Mouse (Mus musculus) megakaryocyte-erythroid progenitor cell, adult 5-6 weeks (primary cell): ENCODE measurements around the gene Irak1. TPM values are rescaled to one million over a fixed set of nuclear protein-coding genes. Genes with fewer than 3 reads are reported as not detected.

Experiments used
- ATAC-seq: replicated peaks from 2 replicates; pipeline ENCODE4 v1.8.0; 2016; ENCODE audit warnings: mild to moderate bottlenecking, inconsistent platforms; ENCODE audit not compliant: severe bottlenecking, poor library complexity, low FRiP score, low TSS enrichment
- total RNA-seq, 2 experiments: library from RNA; stranded (forward) in 1 of 2; stranded (reverse) in 1 of 2; fragments of 200-1000, 215-1000 nt in 1 of 2; fragments of >200 nt in 1 of 2; fragmentation: Nextera tagmentation in 1 of 2; gene quantifications; 2 replicates each; pipeline ENCODE4 v1.2.3; 2014 to 2017

Irak1 gene
- 74.9 and 81.2 TPM in 2 replicates for total RNA-seq (2014; fragmentation: Nextera tagmentation)
- 43.2 and 48.7 TPM in 2 replicates for total RNA-seq (2017)

DNA sequence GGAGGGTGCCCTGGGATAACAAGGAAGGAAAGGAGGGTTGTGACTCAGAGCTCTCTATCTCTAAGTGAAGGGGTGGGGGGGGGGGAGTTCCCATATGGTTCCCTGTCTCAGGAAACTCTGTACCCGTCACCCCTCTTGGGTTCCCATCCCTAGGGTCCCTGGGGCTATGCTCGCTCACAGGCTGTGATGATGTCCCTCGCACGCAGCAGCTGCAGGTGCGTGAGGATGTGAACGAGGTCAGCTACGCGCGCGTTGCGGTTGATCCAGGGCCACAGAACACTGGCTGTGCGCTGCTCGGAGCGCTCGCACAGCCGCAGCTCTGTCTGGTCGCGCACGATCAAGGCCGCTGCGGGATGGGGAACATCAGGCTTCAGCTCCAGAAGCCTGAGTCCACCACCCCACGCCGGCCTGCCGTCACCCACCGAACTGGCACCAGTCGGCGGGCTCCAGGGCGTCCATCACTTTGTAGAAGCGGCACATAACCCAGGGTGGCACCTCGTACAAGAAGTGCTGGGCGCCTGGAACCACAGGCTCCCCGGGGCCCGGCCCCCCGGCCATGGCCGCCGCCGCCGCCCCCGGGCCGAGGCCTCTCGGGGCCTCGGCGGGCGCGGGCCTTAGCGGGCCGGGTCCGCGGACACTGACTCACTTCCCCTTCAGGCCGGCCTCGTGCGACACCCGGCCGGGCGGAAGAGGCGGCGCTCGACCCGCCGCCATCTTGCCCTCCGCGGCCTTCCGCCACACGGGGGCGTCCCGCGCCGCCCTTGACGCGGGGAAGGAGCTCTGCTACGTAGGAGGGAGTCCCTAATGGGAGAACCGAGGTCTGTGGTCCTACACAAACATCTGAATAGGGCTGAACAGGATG, at the start of gene Irak1:
TSS of gene Irak1 (minus strand) at position 731 of the 862 bp plus-strand sequence.
- peak; percentile 86 for ATAC-seq

DNA sequence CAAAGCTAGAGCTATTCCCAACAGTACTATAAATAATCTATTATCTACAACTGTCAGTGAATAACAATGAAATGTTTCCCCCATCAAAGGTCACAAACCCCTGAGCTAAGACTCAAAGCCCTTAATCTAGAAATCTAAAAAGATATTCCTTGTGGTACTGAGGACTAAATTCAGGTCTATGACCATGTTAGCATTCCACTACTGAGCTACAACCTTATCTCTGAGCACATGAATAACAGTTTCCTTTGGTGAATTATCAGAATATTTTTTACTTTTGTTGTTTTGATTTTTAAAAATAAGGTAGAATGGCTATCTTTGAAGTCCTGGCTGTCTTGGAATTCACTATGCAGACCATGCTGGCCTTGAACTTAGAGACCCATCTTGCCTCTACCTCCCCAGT, 47.1 kb upstream of the Irak1 start:
- no peak for ATAC-seq

DNA sequence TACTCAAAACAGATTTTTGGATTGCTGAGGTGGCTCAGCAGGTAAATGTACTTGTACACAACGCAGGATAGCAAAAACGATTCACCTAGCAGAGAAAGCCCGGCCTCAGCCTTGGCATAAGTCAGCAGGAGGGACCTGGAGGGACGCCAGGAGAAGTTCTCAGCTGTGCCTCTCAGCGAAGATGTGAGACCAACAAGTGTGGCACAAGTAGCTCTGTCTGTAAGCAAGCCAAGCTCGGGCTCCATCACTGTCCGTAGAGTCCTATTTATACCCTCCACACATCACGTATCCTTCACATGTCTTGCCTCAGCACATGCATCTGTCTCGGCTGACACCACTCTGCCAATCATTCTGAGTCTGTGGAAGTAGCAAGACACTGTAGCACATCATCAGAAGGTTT, 44.2 kb upstream of the Irak1 start:
- ATAC-seq = no peak

DNA sequence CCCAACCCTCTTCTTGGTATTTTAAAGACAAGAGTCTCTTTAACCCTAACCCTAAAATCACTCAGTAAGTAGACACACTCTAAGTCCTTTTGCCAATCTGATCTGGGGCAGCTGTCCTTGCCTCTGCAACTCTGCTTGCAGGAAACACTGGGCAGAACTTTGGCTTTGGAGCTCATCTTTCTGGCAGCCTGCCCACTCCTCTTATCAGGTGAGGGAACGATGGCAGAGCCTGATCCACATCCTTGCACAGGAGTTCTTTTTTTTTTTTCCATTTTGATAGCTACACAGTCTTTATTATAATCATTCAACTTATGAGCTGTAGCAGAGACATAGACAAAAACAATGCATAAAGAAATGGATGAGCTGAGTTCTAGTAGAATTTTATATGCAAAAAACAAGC, 21.4 kb upstream of the Irak1 start:
- ATAC-seq = peak; percentile 37; the same call in 1 of the 2 replicates

DNA sequence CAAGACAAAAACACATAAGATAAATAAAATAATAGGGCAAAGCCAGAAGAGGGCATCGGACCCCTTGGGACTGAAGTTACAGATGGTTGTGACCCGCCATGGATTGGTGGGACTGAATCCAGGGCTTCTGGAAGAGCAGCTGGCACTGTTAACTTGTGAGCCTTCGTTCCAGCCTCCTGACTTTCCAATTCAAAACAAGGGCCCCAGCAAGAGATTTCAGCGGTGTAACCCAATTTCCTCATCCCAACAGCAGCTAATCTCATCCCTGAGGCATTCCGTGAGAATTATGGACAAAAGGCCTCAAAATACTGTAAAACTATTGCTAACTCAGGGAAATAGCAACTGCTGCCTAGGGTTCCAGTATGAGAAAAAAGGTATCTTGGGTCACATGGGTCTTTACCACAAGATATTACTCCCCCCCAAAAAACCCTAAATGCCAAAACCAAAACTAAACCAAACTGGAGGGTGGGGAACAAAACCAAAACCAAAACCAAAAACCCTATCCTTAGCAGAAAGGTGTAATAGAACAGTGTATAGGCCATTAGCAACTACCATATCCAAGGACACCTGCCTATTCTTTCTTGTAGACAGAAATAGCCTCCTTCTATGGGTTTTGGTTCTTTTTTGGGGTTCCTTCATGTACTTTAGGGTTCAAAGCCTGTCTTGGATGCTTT, 14.1 kb upstream of the Irak1 start:
- no peak for ATAC-seq

DNA sequence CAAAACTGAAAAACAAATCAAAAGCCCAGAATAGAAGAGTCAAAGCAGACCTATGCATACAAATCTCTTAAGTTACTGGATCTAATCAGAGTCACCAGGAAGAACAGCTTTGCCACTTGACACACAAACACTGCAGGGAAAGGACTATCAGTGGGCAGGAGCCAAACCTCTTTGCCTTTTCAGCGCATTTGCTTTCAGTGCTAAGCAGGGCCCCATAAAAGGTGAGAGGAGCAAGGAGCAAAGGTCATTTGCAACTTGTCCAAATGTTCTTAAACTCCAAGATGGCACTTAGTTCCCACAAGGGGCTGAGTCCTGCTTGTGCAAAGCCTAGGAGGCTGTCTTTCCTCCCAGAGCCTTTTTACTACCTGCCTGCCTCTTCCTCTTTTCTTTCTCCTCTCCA, 6.3 kb upstream of the Irak1 start:
- ATAC-seq = no peak

DNA sequence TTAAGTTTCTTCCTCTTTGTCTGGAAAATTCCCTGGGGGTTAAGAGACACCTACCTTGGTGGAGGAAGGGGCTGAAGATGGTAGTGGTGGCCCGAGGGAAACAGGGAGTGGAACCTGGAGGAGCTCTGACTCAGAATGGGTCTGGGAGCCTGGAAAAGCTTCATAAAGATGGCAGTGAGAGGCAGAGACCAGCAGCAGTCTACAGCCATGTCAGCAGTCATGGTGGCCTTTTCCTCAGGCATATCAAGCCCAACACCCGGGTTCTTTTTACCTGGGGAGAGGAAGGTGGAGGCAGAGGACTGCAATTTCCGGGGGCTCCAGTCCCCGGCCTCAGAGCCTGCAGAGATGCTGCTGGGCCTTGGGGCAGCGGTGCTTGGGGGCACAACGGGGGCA, 927 bp downstream of the Irak1 start:
- 0 out of 2 replicates have a peak, but pooled peaks have one; percentile 5 for ATAC-seq

DNA sequence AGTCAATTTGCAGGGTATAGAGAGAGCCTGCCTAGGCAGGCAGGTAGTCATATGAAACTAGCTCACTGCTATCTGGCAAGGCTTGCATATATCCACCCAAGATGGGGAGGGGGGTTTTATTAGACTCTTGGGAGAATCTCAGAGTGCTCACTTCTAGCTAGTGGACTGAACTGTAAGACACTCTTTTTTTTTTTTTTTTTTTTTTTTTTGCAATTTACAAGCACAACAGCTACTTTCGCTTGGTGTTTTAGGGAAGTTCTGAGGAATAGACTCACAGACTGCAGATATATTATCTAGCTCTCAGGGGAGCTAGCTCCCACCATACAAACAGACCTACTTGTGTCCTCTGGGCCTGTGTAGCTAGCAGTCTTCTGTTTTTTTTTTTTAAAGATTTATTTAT, 9.1 kb downstream of the Irak1 start:
- no peak for ATAC-seq

DNA sequence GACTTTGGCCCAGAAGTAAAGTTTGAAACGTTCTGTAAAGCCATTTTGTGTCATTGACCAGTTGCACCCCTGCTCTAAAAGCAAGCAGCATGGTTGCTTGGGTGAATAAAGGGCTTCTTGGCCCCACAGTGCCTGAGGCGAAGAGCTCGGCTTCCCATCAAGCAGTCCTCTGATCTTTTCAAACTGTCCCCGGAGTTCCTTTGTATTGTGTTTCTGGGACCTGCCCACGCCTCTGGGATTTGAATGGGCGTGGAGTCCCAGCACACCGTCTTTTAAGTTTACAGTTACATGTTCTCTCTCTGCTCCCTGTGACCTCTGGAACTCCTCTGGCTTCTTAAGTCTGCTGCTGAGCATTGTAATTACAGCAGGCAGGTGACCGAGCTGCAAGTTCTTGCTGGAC, 15.7 kb downstream of the Irak1 start:
- ATAC-seq = no peak

DNA sequence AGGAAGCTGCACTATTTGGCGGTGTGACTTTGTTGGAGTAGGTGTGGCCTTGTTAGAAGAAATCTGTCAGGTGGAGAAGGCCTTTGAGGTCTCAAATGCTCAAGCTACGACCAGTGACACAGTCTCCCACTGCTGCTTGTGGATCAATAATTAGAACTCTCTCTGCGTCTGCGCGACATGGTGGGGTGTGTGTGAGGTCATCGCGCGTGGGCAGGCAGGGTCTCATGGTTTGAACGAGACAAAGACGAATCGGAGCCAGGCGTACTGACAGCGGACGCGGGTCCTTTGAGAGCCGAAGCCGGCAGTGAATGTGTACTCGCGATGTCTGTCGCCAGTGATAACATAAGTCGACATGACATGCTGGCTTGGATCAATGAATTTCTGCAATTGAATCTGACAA, 17.3 kb downstream of the Irak1 start:
- no peak for ATAC-seq

DNA sequence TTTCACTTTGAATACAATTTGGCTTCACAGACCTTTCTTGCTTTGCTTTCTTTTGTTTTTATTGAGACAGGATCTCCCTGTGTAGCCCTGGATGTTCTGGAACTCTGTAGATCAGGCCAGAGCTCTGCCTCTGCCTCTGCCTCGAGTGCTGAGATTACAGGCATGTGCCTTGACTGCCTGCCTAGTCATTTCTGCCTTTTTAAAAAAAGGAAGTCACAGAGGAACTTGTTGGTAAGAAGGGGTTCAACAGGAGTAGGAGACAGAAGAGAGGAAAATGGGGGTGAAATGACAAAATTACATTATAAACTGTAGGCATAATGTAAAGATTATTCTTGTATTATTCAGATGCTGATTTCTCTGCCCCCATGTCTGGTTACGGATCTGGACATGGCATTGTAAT, 20.1 kb downstream of the Irak1 start:
- ATAC-seq = no peak

DNA sequence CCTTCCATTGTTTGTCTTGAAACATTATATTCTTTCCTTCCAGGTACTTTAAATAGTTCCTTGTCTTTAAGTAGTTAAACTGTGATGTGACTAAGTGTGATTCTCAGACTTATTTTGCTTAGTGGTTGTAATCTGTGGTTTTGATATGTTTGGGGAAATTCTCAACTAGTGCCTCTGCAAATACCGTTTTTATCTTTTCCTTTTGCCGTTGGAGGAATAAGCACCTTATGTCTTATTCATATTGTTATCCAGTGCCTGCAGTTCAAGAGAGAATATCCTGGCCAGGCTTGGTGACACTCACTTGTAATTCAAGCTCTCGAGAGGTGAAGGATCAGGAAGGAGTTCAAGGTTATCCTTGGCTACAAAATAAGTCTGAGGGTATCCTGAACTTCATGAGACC, 22.7 kb downstream of the Irak1 start:
- ATAC-seq = no peak

DNA sequence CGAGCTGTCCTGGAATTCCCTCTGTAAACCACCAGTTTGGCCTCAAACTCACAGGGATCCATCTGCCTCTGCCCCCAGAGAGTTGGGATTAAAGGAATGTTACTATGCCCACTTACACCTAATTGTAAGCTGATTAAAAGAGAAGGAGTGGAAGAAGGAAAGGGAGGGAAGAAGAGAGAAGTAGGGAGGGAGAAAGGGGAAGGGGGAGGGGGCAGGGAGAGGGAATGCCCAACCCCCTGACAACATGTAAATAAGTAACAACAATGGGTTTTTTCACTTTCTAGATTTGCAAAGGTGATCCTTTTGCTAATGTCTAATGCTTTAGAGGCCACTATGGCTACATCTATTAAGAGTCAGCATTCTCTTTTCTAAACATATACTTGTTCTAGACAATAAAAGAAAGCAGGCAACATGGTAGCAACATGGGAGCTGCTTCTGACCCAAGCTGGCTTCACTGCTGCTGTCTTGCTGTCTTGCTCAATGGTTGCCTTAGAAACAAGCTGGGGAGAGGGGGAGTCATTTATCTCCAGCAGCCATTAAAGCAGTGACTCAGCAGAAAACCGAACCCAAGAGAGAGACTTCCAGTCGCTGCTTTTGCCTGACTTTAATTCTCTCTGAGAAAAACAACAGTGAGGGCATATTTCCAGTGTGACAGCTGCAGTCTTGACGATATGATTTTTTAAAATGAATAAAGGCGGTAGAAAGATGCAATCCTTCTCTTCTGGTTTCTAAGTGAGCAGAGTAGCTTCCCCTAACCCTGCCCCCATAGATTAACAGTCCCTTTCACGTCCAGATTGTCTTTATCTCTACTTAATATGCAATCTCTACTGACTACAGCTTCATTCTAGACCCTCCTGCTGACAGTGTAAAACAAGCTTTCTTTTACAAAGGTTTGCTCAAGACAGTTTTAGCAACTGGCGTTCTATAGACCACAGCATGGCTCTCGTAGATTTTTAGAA, 24.5 kb downstream of the Irak1 start:
- ATAC-seq = peak; percentile 97

DNA sequence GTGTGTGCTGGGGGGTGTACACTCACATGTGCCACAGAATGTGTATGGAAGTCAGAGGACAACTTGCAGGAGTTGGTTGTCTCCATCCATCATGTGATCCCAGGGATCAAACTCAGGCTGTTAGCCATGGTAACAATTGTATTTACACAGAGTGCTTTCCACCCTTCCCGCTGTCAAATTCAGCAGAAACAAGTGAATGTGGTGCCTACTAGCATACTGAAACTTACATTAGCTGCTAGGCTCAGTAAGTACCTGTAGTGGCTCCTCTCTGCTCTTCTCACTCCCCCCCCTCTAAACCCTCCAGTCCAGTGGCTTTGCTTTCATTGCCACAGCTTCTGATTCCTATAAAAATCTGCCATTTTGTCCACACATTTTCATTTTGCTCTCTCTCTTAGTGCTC, 45.9 kb downstream of the Irak1 start:
- no peak for ATAC-seq

DNA sequence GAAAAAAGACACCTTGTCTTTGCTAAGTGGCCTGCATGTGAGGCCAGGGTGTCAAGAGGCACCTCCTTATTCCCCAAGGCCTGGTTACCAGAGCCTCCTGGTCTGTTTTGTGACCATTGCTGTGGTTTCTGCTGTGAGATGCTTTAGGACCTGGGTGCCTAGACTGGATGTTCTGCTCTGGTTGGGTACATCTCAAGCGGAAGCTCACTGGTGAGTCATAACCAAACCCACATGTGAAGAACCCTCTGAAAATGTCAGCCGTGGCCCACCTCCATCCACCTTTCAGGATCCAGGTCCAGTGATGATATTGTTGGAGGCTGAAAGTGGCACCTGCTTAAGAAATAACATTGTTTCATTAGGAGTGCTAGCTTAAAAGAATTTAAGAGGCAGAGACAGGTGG, 47.4 kb downstream of the Irak1 start:
- no peak for ATAC-seq

DNA sequence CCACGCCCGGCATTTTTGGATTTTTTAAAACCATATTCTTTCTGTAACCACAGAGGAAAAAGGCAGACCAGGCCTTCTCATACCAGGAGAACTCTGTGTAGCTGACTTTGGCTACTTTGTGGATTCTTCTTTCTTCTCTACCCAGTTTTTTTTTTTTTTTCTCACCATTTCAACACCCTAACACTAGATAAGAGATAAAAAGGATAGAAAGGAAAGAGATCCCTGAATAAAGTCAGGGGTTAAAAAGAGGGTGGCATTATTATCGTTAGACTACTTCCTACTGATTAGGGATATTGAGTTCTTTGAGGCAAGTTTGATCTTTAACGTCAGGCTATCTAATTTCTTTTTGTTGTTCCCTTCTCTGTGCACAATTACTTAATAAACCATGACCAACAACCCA, 50.9 kb downstream of the Irak1 start:
- ATAC-seq = no peak

DNA sequence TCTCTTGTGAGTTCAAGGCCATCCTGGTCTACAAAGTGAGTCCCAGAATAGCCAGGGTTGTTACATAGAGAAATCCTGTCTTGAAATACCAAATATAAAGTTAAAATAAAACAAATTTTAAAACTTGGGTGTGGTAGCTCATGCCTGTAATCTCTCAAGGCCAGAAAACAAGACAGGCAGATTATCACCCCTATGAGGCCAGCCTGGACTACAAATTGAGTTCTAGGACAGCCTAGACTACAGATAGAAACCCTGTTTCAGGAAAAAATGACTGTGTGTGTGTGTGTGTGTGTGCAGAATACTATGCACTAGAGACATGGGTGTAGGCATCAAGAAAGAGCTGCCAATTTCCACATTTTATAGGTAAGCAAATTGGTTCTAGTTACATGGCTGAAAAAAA, 52.9 kb downstream of the Irak1 start:
- ATAC-seq = no peak

DNA sequence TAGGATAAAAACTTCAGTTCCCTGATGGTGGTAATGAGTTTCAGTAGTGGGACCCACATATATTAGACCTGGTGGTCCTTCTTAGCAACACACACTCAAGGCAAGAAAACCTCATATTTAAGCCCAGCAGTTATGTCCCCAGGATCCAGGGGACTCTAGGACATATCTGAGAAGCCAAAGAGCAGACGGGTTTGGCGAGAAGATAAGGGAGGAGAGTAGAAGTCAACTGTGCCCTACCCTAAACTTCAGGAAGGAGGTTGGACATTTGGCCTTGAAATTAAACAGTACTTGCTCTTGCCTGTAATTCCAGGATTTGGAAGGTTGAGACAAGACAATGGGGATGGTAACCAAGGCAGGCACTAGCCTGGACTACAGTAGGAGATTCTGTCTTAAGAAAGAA, 54.0 kb downstream of the Irak1 start:
- ATAC-seq = peak; percentile 36

DNA sequence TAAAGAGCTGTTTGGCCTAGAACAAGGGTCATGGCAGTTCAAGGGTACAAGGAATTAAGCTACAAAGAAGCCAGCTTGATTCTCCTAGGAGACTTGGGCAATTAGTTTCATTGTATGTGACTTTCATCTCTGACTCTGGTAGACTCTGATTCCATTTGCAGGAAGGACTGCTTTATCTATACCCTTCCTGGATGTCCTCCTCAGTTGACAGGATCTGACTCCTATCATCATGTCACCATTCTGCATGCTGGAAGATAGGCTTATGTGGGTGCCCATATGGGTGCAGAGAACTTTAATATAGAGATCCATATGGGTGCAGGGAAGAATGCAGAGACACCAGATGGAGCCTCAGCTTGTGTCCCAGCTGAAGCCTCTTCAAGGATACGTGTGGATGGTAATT, 54.6 kb downstream of the Irak1 start:
- ATAC-seq = no peak
